Mouse (Mus musculus) v-Abl transformed pro-B cells (cell line): ENCODE measurements around the gene Fuom.

Experiments
- in situ Hi-C, 2 experiments: fragments of 400-800 bp; cut with MboI; formaldehyde crosslinking; loops; one replicate each; pipeline ENCODE4 v1.15.1; 2025; ENCODE audit not compliant: unreplicated experiment in 2 of 2

Fuom gene

DNA sequence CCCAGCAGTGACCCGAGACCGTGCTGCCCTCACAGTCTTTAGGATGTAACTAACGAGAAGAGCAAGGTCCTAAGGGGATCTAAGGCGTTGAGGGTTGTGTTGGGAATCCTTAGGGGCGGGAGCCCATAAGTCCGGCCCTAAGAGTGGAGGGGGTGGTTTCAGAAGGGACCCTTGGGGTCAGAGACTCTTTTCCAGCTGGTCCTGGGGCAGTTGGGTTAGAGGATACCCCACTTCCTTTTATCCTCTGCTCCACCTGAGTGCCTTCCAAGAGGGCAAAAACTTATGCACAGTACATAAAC, 40.5 kb downstream of the Fuom start:
- in situ Hi-C loops = no loop called here

DNA sequence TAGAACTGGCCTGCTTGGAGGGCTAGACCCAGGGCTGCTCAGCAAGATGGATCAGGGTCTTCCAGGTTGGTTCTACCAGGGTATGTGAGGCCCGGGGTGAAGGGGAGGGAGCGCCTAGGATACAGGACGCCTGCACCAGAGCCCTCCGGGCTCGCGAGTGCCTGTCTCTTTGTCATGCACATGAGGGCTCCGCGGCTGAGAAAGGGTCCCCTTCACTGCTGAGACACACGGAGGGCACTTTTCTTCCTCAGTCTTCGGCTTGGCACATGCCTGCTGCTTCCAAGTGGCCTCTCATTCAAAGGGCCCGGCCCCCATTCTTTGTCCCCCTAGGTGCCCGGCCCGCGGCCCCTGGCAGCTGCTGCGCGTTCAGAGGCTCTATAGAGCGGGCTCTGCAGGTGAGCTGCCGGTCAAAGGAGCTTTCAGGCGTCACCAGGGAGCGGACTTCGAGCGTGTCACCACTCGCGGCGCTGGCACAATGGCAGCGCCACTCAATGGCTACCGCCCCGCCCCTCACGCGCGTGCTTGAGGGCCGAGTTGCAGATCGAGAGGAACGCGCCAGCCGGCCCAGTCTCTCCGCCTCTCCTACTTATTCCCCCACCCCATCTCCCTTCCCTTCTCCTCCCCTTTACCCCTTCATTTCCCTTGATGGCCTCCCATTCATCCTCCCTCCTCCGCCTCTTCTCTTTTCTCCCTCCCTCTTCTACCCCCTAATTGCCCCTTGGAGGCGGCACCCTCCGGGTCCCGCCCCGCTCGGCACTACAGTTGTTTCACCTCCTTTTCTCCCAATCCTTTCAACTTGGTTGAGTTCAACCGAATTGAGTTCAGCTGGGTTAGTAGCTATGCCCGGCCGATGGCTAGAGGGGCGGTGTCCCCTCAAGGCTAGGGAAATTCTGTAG, 41.1 kb downstream of the Fuom start:
- in situ Hi-C loops = no loop called here

DNA sequence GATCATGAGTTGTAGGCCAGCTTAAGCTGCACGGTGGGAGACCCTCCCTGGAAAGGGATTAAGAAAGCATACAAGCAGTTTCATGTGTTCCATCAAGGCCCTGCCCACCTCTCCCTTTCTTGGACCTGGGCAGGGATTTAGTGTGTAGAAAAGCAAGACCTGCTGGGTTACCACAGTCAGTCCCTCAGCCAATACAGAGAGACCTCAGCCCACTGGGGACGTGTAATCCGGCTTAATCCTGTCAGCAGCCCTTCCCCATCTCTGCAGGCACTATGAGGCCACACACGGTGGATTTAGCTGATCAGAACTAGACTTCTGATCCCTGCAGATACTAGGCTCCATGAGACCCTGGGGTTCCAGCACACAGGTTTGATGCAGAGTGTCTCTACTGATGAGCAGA, 42.6 kb downstream of the Fuom start:
- in situ Hi-C loops = loop anchor here in 1 of 2 experiments (5.0 kb wide), 1 partner anchor 87 kb away; no protein-coding TSS in a partner anchor

DNA sequence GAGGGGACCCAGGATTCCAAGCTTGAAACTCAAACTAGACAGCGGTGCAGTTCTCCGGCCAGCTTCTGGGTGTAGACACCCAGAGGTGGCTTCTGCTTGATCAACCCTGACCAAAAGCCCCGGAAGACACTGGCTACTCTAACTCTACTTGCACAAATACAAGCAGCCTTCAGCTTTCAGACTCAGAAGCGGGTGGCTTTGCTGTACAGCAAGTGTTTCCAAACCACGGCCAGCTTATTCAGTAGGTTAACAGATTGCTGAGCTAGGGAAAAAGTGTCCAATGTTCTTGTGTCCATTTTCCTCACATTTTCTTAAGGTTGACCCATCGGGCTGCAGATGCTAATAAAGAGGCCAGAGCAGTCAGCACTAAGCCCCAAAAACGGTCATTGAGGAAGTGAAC, 43.7 kb downstream of the Fuom start:
- in situ Hi-C loops = loop anchor here in 1 of 2 experiments (5.0 kb wide), 1 partner anchor 86 kb away; no protein-coding TSS in a partner anchor

DNA sequence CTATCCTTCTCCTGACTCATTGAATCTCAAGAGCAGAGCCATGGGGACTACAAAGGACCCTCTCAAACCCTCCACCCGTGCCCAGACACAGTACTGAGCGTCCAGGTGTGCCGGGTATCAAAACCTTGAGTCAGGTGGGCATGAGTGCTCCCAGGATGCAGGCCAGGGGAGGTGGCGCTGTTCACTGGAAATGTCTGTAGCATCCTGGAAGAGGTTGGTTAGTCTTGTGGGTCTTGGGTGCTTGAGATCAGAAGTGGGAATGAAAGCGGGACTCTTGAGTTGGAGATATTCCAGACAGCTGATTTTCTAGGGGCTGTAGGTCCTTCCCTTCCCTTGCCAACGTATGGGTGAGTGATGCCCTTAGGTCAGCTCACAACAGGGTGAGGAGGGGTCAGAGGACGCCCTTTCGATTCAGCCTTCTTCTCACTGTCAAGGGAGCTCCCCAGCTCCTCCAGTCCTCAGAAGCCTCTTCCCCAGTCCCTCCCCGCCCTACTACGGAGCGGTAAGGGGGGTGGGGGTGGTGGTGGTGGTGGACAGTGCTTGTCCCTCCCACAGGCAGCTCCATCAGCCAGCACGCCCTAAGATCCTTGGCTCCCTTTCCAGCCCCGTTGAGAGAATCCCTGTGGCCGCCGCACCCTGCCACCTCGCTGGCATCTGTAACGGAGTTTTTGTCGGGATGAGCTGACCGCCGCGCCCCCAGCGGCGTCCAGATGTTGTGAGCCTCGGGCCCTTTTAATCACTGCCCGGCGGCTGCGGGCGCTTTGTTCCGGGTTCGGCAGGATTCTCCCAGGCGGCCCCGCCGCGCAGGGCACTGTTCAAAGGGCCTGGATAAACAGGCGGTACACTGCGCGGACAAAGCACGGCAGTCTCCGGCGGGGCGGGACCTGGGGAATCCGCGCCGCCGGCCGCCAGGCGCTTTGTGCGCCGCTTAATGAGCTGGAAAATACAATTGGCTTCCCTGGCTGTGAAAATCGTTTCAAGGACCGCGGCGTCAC, 44.5 kb downstream of the Fuom start:
- in situ Hi-C loops = loop anchor here in 1 of 2 experiments (5.0 kb wide), 1 partner anchor 85 kb away; no protein-coding TSS in a partner anchor

DNA sequence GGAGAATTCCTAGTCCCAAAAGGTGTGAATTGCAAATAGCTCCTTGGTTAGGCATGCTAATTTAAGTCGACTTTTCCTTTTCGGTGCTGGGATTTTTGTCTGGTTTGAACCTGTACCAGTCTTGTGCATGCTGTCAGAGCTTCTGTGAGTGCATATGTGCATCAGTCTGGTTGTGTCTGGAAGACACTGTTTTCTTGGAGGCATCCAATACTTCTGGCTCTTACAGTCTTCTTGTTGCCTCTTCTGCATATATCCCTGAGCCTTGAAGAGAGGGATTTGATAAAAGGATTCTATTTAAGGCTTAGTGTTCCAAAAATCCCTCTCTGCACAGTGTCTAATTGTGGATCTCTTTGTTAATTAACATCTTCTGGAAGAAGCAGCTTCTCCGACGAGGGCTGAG, 48.1 kb downstream of the Fuom start:
- in situ Hi-C loops = no loop called here

DNA sequence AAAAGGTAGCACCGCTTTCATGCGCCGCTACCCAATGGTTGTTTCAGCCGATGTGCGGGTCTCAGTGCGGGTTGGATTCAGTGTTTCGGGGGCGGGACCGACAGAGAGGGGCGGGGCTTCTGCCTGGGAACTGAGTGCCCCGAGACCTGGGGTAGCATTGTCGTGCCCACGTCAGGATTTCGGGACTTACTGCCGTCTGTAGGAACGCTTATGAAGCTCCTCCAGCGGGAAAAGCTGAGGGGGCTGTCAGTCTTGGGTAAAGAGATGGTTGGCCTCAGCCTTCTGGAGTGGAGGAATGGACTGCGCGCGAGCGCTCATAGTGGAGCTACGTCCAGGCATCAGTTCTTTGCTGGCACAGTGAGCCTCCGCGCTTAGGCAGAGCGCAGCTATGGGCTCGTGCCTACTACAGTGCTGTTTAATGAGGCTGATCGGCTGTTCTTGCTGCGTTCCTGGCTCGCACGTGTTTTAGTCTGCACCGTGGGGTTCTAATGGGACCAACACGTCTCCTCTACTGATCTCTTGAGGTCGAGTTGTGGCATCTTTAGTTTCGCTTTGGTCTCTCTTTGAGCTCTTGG, 53.0 kb downstream of the Fuom start:
- in situ Hi-C loops = no loop called here

DNA sequence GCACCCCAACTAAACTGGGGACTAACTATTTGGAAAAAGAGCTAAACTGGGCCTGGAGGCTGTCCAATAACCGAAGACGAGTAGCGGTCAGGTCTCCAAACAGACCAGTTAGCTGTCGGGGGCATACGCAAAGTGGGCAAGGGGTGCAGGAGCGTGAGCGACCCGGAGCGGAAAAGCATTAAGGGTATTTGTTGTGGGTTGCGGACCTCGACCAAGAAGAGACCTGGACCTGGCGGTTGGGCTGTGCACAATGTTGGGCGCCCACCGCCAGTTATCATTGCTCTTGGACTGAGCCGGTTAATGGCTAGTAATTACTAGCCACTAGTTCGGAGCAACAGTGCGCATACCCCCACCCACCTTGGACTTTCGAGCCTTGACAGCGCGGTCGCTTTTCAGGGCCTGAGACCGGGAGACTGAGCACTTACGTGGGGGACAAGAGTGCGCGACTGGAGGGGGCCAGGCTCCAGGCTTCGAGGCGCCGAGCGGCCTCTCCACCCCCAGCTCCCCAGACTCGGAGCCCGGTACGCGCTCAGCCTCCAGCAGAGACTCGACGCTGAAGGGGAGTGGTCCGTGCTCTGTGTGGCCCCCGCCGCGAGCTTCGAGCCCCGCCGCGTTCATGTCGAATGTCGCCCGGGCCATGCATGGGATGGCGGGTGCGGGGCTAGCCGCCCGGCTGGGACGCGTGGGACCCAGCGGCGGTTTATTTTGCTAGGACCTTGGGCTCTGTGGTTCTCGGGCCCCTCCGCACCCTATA, 53.7 kb downstream of the Fuom start, which contains the start of gene Msx3:
Gene Msx3, minus strand, starts transcription at position 729 of the 754 bp plus-strand sequence.
- in situ Hi-C loops = no loop called here

DNA sequence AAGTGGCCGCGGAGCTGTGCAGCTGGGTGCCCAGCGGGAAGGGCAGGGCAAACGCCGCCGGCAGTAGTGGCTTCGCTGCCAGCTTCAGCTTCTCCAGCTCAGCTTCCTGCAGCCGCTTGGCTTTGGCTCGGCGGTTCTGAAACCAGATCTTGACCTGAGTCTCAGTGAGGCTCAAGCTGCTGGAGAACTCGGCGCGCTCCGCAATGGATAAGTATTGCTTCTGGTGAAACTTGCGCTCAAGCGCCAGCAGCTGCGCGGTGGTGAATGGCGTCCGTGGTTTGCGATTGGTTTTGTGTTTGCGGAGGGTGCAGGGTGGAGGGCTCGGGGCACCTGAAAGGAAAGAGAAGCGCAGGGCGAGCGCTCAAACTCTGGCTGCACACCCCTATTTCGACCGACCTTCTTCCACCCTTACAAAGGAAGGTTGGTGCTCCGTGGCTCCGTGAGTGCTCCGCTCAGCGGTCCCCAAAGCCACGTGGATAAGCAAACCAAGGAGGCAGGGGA, 54.4 kb downstream of the Fuom start:
- in situ Hi-C loops = no loop called here
